Mouse (Mus musculus) kidney, embryonic 15.5 days (tissue): Measurements from ENCODE around the gene Tbx3. TPM values are rescaled to one million over a fixed set of nuclear protein-coding genes. Genes with fewer than 3 reads are reported as not detected.

Experiments used
- ATAC-seq: fragments of 200-750 bp; cut with Nextera tagmentation; replicated peaks from 2 replicates; pipeline ENCODE4 v1.8.0; 2017; ENCODE audit warnings: moderate TSS enrichment; ENCODE audit not compliant: low FRiP score
- H3K27ac ChIP-seq: fragments of 300-500 bp; sonication (generic); 2 replicates; pipeline ENCODE4 v1.5.1; 2015; ENCODE audit warnings: mild to moderate bottlenecking, inconsistent platforms
- H3K27me3 ChIP-seq: fragments of 300-500 bp; sonication (generic); 2 replicates; pipeline ENCODE4 v1.6.1; 2015; ENCODE audit warnings: inconsistent platforms
- H3K36me3 ChIP-seq: fragments of 300-500 bp; sonication (generic); 2 replicates; pipeline ENCODE4 v1.6.1; 2015; ENCODE audit warnings: inconsistent platforms
- H3K4me1 ChIP-seq: fragments of 300-500 bp; sonication (generic); 2 replicates; pipeline ENCODE4 v1.6.1; 2015; ENCODE audit warnings: inconsistent platforms
- H3K4me2 ChIP-seq: fragments of 300-500 bp; sonication (generic); 2 replicates; pipeline ENCODE4 v1.6.1; 2015; ENCODE audit warnings: moderate library complexity, mild to moderate bottlenecking, inconsistent platforms
- H3K4me3 ChIP-seq: fragments of 300-500 bp; sonication (generic); replicated peaks from 2 replicates; pipeline ENCODE4 v1.5.1; 2015; ENCODE audit warnings: mild to moderate bottlenecking, inconsistent platforms
- H3K9ac ChIP-seq: fragments of 300-500 bp; sonication (generic); 2 replicates; pipeline ENCODE4 v1.6.1; 2015; ENCODE audit warnings: mild to moderate bottlenecking, inconsistent platforms
- H3K9me3 ChIP-seq: fragments of 300-500 bp; sonication (generic); replicated peaks from 2 replicates; pipeline ENCODE4 v1.6.1; 2016; ENCODE audit warnings: inconsistent platforms
- WGBS: fragments of 180-500 bp; shearing (Covaris S2); methylation state at CpG from one replicate; pipeline ENCODE4 v1.1.7; 2015; ENCODE audit warnings: mixed read lengths; 5-methylcytosine and 5-hydroxymethylcytosine counted together
- polyA plus RNA-seq: library from polyadenylated mRNA; unstranded; fragments of >200 nt; fragmentation: Nextera tagmentation; extraction: Ambion mirVana; gene quantifications from 2 replicates; pipeline ENCODE4 v1.2.1, GENCODE M21; 2015

Gene Tbx3
- polyA plus RNA-seq, 1 experiment from 2014 or later: 54.4 TPM

GRCm38 (mm10) chr5:119720471-119721265, 50.2 kb downstream of the Tbx3 start:
- ATAC-seq: no peak
- 0 out of 2 replicates have a peak overlapping the region, but pooled peaks have one; percentile 41 for H3K27ac ChIP-seq
- no peaks in the 10 kb centered on the region for H3K27me3 ChIP-seq
- WGBS: 17% methylated on average over 11 of the region's 11 CpGs
- no peak overlapping the region for H3K4me3 ChIP-seq
- H3K4me2 ChIP-seq: no peak overlapping the region
- H3K36me3 ChIP-seq: no peaks in the 10 kb centered on the region
- H3K9ac ChIP-seq: no peak overlapping the region
- no peaks in the 10 kb centered on the region for H3K9me3 ChIP-seq
- no peaks in the 10 kb centered on the region for H3K4me1 ChIP-seq

- Histone ChIP-seq H3K27me3 (peaks cover 5% of the 10 kb centered on the region; the same call in 1 of the 2 replicates), H3K4me3 (no peak overlapping the region), H3K27ac (no peak overlapping the region), H3K4me2 (no peak overlapping the region), H3K9me3 (no peaks in the 10 kb centered on the region), H3K4me1 (no peaks in the 10 kb centered on the region), H3K36me3 (no peaks in the 10 kb centered on the region), H3K9ac (no peak overlapping the region)
- no peak for ATAC-seq
- 47% methylated on average over 7 of the region's 7 CpGs for WGBS
Observed at GRCm38 (mm10) chr5:119732978-119733377, 62.5 kb downstream of the Tbx3 start.

Other genes with a start within 250 kb of the Tbx3 start
- gene Tbx5, start 162.0 kb downstream of the Tbx3 start, polyA plus RNA-seq: 0.14 TPM in 1 of 2 replicates, not detected in the other